Mouse (Mus musculus): Measurements from ENCODE around the gene Prpf40b. TPM values are rescaled to one million over a fixed set of nuclear protein-coding genes. Genes with fewer than 3 reads are reported as not detected.
"Not testable (repeated sequence)": the region's sequence is repeated elsewhere in the genome, so short reads cannot be mapped to it uniquely, and the experiment has no call there.

Prpf40b gene
- total RNA-seq (2014; rRNA removed): 7.9 and 8.6 TPM in 2 replicates
- polyA plus RNA-seq (2012; rRNA removed): 15.8 and 27.9 TPM in 2 replicates

- H3K79me2 ChIP-seq (ENCODE audit: control insufficient read depth, insufficient read depth, low read length): no peaks in the 10 kb centered on the region
- peak within 1 kb of the TSS; percentile 84 for H3K9ac ChIP-seq (ENCODE audit: low read depth, low read length)
- peaks cover 7% of the 10 kb centered on the region; the same call in 1 of the 2 replicates for H3K4me1 ChIP-seq (ENCODE audit: control insufficient read depth, insufficient read depth, low read length)
- H3K36me3 ChIP-seq (ENCODE audit: control insufficient read depth, insufficient read depth, low read length): no peaks in the 10 kb centered on the region
- no peak within 1 kb of the TSS; the same call in 1 of the 2 replicates for H3K27ac ChIP-seq (replicated peaks; ENCODE audit: insufficient read depth, low read depth, low read length)
- peak; percentile 38; the same call in 1 of the 2 replicates for TF ChIP-seq POLR2A (IDR thresholded peaks at IDR 0.05; ENCODE audit: extremely low read depth, insufficient read depth, low read length)
- peak; percentile 43 for TF ChIP-seq CTCF (IDR thresholded peaks at IDR 0.05; ENCODE audit: low read depth, low read length)
- H3K4me3 ChIP-seq (ENCODE audit: insufficient read depth, low read depth, low read length): peak within 1 kb of the TSS; percentile 90
- peak; percentile 66 for DNase-seq (ENCODE audit: extremely low read depth, low read depth, low spot score)
- under 1% methylated on average over 61 of the region's 64 CpGs for WGBS
- no peaks in the 10 kb centered on the region for H3K27me3 ChIP-seq (ENCODE audit: control insufficient read depth, insufficient read depth, low read length)
These were observed at the start of gene Prpf40b for GRCm38 (mm10) chr15:99294813-99295374. Prpf40b (plus strand) TSS chr15:99295087.

- WGBS: 92% methylated on average over 6 of the region's 6 CpGs
- H3K27ac ChIP-seq (replicated peaks; ENCODE audit: insufficient read depth, low read depth, low read length); H3K4me3 ChIP-seq (ENCODE audit: insufficient read depth, low read depth, low read length); H3K9ac ChIP-seq (ENCODE audit: low read depth, low read length); H3K36me3 ChIP-seq (ENCODE audit: control insufficient read depth, insufficient read depth, low read length); H3K4me1 ChIP-seq (ENCODE audit: control insufficient read depth, insufficient read depth, low read length); H3K27me3 ChIP-seq (ENCODE audit: control insufficient read depth, insufficient read depth, low read length); H3K79me2 ChIP-seq (ENCODE audit: control insufficient read depth, insufficient read depth, low read length); DNase-seq (ENCODE audit: extremely low read depth, low read depth, low spot score): not testable (repeated sequence)
These were observed 48.2 kb upstream of the Prpf40b start for GRCm38 (mm10) chr15:99246736-99247135.

- Histone ChIP-seq H3K27ac (replicated peaks; ENCODE audit: insufficient read depth, low read depth, low read length) (no peak overlapping the region), H3K79me2 (ENCODE audit: control insufficient read depth, insufficient read depth, low read length) (peaks cover 5% of the 10 kb centered on the region; the same call in 1 of the 2 replicates), H3K36me3 (ENCODE audit: control insufficient read depth, insufficient read depth, low read length) (peaks cover 6% of the 10 kb centered on the region), H3K4me1 (ENCODE audit: control insufficient read depth, insufficient read depth, low read length) (peaks cover 5% of the 10 kb centered on the region; the same call in 1 of the 2 replicates), H3K27me3 (ENCODE audit: control insufficient read depth, insufficient read depth, low read length) (no peaks in the 10 kb centered on the region), H3K9ac (ENCODE audit: low read depth, low read length) (no peak overlapping the region), H3K4me3 (ENCODE audit: insufficient read depth, low read depth, low read length) (no peak overlapping the region)
- 93% methylated on average over 9 of the region's 9 CpGs for WGBS
- TF ChIP-seq CTCF (IDR thresholded peaks at IDR 0.05; ENCODE audit: low read depth, low read length): no peak
- no peak for TF ChIP-seq POLR2A (IDR thresholded peaks at IDR 0.05; ENCODE audit: extremely low read depth, insufficient read depth, low read length)
- no peak for DNase-seq (ENCODE audit: extremely low read depth, low read depth, low spot score)
These were observed 45.9 kb upstream of the Prpf40b start for GRCm38 (mm10) chr15:99248972-99249371.

GRCm38 (mm10) chr15:99249938-99250337 is 44.9 kb upstream of the Prpf40b start:
- TF ChIP-seq CTCF (IDR thresholded peaks at IDR 0.05; ENCODE audit: low read depth, low read length) (no peak), POLR2A (IDR thresholded peaks at IDR 0.05; ENCODE audit: extremely low read depth, insufficient read depth, low read length) (no peak)
- no peaks in the 10 kb centered on the region for H3K27me3 ChIP-seq (ENCODE audit: control insufficient read depth, insufficient read depth, low read length)
- no peak overlapping the region for H3K4me3 ChIP-seq (ENCODE audit: insufficient read depth, low read depth, low read length)
- peaks cover 5% of the 10 kb centered on the region; the same call in 1 of the 2 replicates for H3K79me2 ChIP-seq (ENCODE audit: control insufficient read depth, insufficient read depth, low read length)
- no peak overlapping the region for H3K27ac ChIP-seq (replicated peaks; ENCODE audit: insufficient read depth, low read depth, low read length)
- WGBS: 93% methylated on average over 11 of the region's 11 CpGs
- peaks cover 4% of the 10 kb centered on the region for H3K36me3 ChIP-seq (ENCODE audit: control insufficient read depth, insufficient read depth, low read length)
- H3K4me1 ChIP-seq (ENCODE audit: control insufficient read depth, insufficient read depth, low read length): peaks cover 5% of the 10 kb centered on the region; the same call in 1 of the 2 replicates
- DNase-seq (ENCODE audit: extremely low read depth, low read depth, low spot score): no peak
- H3K9ac ChIP-seq (ENCODE audit: low read depth, low read length): no peak overlapping the region

GRCm38 (mm10) chr15:99251111-99251510 is 43.8 kb upstream of the Prpf40b start:
- peak; percentile 5 for DNase-seq (ENCODE audit: extremely low read depth, low read depth, low spot score)
- not testable (repeated sequence) for H3K79me2 ChIP-seq (ENCODE audit: control insufficient read depth, insufficient read depth, low read length); H3K36me3 ChIP-seq (ENCODE audit: control insufficient read depth, insufficient read depth, low read length); H3K4me1 ChIP-seq (ENCODE audit: control insufficient read depth, insufficient read depth, low read length); H3K27me3 ChIP-seq (ENCODE audit: control insufficient read depth, insufficient read depth, low read length); H3K27ac ChIP-seq (replicated peaks; ENCODE audit: insufficient read depth, low read depth, low read length)
- WGBS: under 1% methylated on average over 15 of the region's 15 CpGs
- H3K9ac ChIP-seq (ENCODE audit: low read depth, low read length): peak overlapping the region; percentile 51
- H3K4me3 ChIP-seq (ENCODE audit: insufficient read depth, low read depth, low read length): peak overlapping the region; percentile 55

- WGBS: under 1% methylated on average over 52 of the region's 52 CpGs
- Histone ChIP-seq H3K27ac (replicated peaks; ENCODE audit: insufficient read depth, low read depth, low read length) (peak within 1 kb of the TSS; percentile 96), H3K79me2 (ENCODE audit: control insufficient read depth, insufficient read depth, low read length) (peaks cover 5% of the 10 kb centered on the region; the same call in 1 of the 2 replicates), H3K4me3 (ENCODE audit: insufficient read depth, low read depth, low read length) (peak within 1 kb of the TSS; percentile 84), H3K4me1 (ENCODE audit: control insufficient read depth, insufficient read depth, low read length) (peaks cover 5% of the 10 kb centered on the region; the same call in 1 of the 2 replicates), H3K27me3 (ENCODE audit: control insufficient read depth, insufficient read depth, low read length) (no peaks in the 10 kb centered on the region), H3K9ac (ENCODE audit: low read depth, low read length) (peak within 1 kb of the TSS; percentile 84), H3K36me3 (ENCODE audit: control insufficient read depth, insufficient read depth, low read length) (peaks cover 3% of the 10 kb centered on the region; the same call in 1 of the 2 replicates)
- TF ChIP-seq POLR2A (IDR thresholded peaks at IDR 0.05; ENCODE audit: extremely low read depth, insufficient read depth, low read length) (0 out of 2 replicates have a peak, but pooled peaks have one; percentile 22), CTCF (IDR thresholded peaks at IDR 0.05; ENCODE audit: low read depth, low read length) (no peak)
- peak; percentile 96 for DNase-seq (ENCODE audit: extremely low read depth, low read depth, low spot score)
These were observed 43.1 kb upstream of the Prpf40b start, which contains the start of gene Mcrs1 for GRCm38 (mm10) chr15:99251626-99252380. Mcrs1 (minus strand) TSS chr15:99251961.

Data from liver, adult 2 months (tissue).